Mouse (Mus musculus): ENCODE data around the gene Mylip.

DNA sequence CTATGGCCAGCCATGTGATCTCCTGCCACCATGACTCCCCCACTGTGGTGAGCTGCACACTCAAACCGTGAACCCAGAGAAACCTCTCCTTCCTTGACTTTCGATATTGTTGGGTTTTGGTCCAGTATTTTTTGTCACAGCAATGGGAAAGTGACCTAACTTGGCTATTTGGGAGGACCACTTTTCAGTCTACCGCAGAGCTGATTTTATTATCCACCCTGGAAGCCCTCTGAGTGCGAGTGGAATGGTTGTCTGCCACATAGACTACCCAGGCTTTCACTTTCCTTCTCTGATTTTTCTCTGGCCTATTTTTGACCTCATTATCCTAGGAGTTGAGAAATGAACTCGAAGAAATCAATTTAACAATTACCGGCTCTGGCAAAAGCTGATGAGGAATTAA lies 46.0 kb upstream of the Mylip start:
- TF ChIP-seq GATA1 (IDR thresholded peaks at IDR 0.05; ENCODE audit: low read length) (no peak), TAL1 (IDR thresholded peaks at IDR 0.05; ENCODE audit: low read length) (no peak)

Measured in erythroblast, embryonic 14.5 days (primary cell).